Mouse (Mus musculus) myocyte (in vitro differentiated cells): ENCODE results near the gene Ly86. TPM values are rescaled to one million over a fixed set of nuclear protein-coding genes. Genes with fewer than 3 reads are reported as not detected.

Experiments
- H3K27me3 ChIP-seq: one replicate; pipeline ENCODE4 v1.6.1; 2011; ENCODE audit not compliant: control insufficient read depth, insufficient read depth, insufficient read length
- H3K36me3 ChIP-seq: one replicate; pipeline ENCODE4 v1.6.1; 2011; ENCODE audit not compliant: control insufficient read depth, insufficient read depth
- H3K4me2 ChIP-seq: one replicate; pipeline ENCODE4 v1.6.1; 2011; ENCODE audit warnings: low read depth, control low read depth
- H3K4me3 ChIP-seq: one replicate; pipeline ENCODE4 v1.5.1; 2011; ENCODE audit warnings: mild to moderate bottlenecking, control low read depth, moderate library complexity
- H3K79me2 ChIP-seq: one replicate; pipeline ENCODE4 v1.6.1; 2011; ENCODE audit not compliant: control insufficient read depth, insufficient read depth
- H3ac ChIP-seq: one replicate; pipeline ENCODE4 v1.6.1; 2011; ENCODE audit not compliant: control insufficient read depth, insufficient read length
- CEBPB ChIP-seq: IDR thresholded peaks from 2 replicates; pipeline ENCODE4 v1.6.1; 2011; ENCODE audit warnings: mild to moderate bottlenecking, moderate library complexity; ENCODE audit not compliant: poor library complexity, insufficient read depth, severe bottlenecking
- E2F4 ChIP-seq: IDR thresholded peaks from one replicate; pipeline ENCODE4 v1.6.1; 2011; ENCODE audit warnings: mild to moderate bottlenecking, control low read depth, moderate library complexity; ENCODE audit not compliant: insufficient read depth
- MAX ChIP-seq: IDR thresholded peaks from one replicate; pipeline ENCODE4 v1.6.1; 2011; ENCODE audit warnings: low read depth, mild to moderate bottlenecking, control low read depth
- MYOD1 ChIP-seq, 3 experiments: IDR thresholded peaks; one replicate each; pipeline ENCODE4 v1.6.1; 2011; ENCODE audit warnings: control low read depth in 2 of 3, low read depth in 2 of 3, mild to moderate bottlenecking in 2 of 3, moderate library complexity in 1 of 3; ENCODE audit not compliant: insufficient read length in 2 of 3, control insufficient read depth in 1 of 3
- MYOG ChIP-seq, 3 experiments: IDR thresholded peaks; one replicate each; pipeline ENCODE4 v1.6.1; 2011; ENCODE audit warnings: control low read depth in 2 of 3, low read depth in 2 of 3, mild to moderate bottlenecking in 2 of 3; ENCODE audit not compliant: insufficient read length in 2 of 3, control insufficient read depth in 1 of 3, insufficient read depth in 1 of 3
- POLR2A ChIP-seq: IDR thresholded peaks from one replicate; pipeline ENCODE4 v1.6.1; 2011; ENCODE audit warnings: low read depth, mild to moderate bottlenecking, control low read depth, moderate library complexity; ENCODE audit not compliant: insufficient read length
- POLR2AphosphoS2 ChIP-seq: IDR thresholded peaks from one replicate; pipeline ENCODE4 v1.6.1; 2011; ENCODE audit warnings: low read depth, control low read depth; ENCODE audit not compliant: insufficient read length
- REST ChIP-seq: IDR thresholded peaks from one replicate; pipeline ENCODE4 v1.6.1; 2011; ENCODE audit warnings: mild to moderate bottlenecking, control low read depth, moderate library complexity; ENCODE audit not compliant: insufficient read depth, insufficient read length
- SRF ChIP-seq: IDR thresholded peaks from one replicate; pipeline ENCODE4 v1.6.1; 2011; ENCODE audit warnings: low read depth; ENCODE audit not compliant: control insufficient read depth, insufficient read length
- TCF12 ChIP-seq: IDR thresholded peaks from one replicate; pipeline ENCODE4 v1.6.1; 2011; ENCODE audit warnings: mild to moderate bottlenecking, control low read depth; ENCODE audit not compliant: poor library complexity, insufficient read depth, severe bottlenecking
- TCF3 ChIP-seq: IDR thresholded peaks from one replicate; pipeline ENCODE4 v1.6.1; 2011; ENCODE audit warnings: low read depth, control low read depth; ENCODE audit not compliant: insufficient read length
- USF1 ChIP-seq: IDR thresholded peaks from one replicate; pipeline ENCODE4 v1.6.1; 2011; ENCODE audit warnings: low read depth, mild to moderate bottlenecking, control low read depth, moderate library complexity
- polyA plus RNA-seq: library from polyadenylated mRNA; unstranded; fragments of >200 nt; fragmentation: generic; extraction: Trizol; gene quantifications from one replicate; pipeline ENCODE4 v1.2.1, GENCODE M21; 2012; ENCODE audit warnings: missing spikeins

Ly86 gene
- polyA plus RNA-seq, 1 experiment: not detected

- Histone ChIP-seq H3K27me3 (no peaks in the 10 kb centered on the region), H3ac (no peak overlapping the region), H3K4me2 (peak overlapping the region; percentile 46), H3K36me3 (no peaks in the 10 kb centered on the region), H3K4me3 (no peak overlapping the region), H3K79me2 (no peaks in the 10 kb centered on the region)
- TF ChIP-seq USF1 (no peak), MYOG (IDR thresholded peaks at IDR 0.05; ENCODE audit: control insufficient read depth in 1 of 3, insufficient read depth in 1 of 3, insufficient read length in 2 of 3, low read depth in 2 of 3) (peak; percentile 76 to 94 (median 85)), MYOD1 (IDR thresholded peaks at IDR 0.05; ENCODE audit: control insufficient read depth in 1 of 3, insufficient read length in 2 of 3, low read depth in 2 of 3) (peak; percentile 41 to 89 (median 80)), TCF3 (peak; percentile 65), MAX (no peak), TCF12 (peak; percentile 87), POLR2AphosphoS2 (no peak), CEBPB (no peak), POLR2A (no peak)
Observed at GRCm38 (mm10) chr13:37459022-37459421, 114.0 kb downstream of the Ly86 start.

- H3K27me3 ChIP-seq: no peaks in the 10 kb centered on the region
- no peaks in the 10 kb centered on the region for H3K36me3 ChIP-seq
- TF ChIP-seq POLR2A (no peak), E2F4 (no peak), CEBPB (no peak), MYOD1 (IDR thresholded peaks at IDR 0.05; ENCODE audit: control insufficient read depth in 1 of 3, insufficient read length in 2 of 3, low read depth in 2 of 3) (no peak), POLR2AphosphoS2 (no peak), MYOG (IDR thresholded peaks at IDR 0.05; ENCODE audit: control insufficient read depth in 1 of 3, insufficient read depth in 1 of 3, insufficient read length in 2 of 3, low read depth in 2 of 3) (no peak), MAX (no peak), REST (no peak), USF1 (no peak), TCF12 (no peak), TCF3 (no peak), SRF (no peak)
- no peak overlapping the region for H3K4me2 ChIP-seq
- no peak overlapping the region for H3ac ChIP-seq
- no peak overlapping the region for H3K4me3 ChIP-seq
- no peaks in the 10 kb centered on the region for H3K79me2 ChIP-seq
Observed at GRCm38 (mm10) chr13:37459957-37460930, 115.2 kb downstream of the Ly86 start.

GRCm38 (mm10) chr13:37462049-37462702 is 117.2 kb downstream of the Ly86 start:
- no peaks in the 10 kb centered on the region for H3K79me2 ChIP-seq
- H3K4me3 ChIP-seq: no peak overlapping the region
- H3ac ChIP-seq: no peak overlapping the region
- no peaks in the 10 kb centered on the region for H3K27me3 ChIP-seq
- H3K4me2 ChIP-seq: no peak overlapping the region
- no peaks in the 10 kb centered on the region for H3K36me3 ChIP-seq
- no peak for TF ChIP-seq E2F4
- TF ChIP-seq MAX: no peak
- no peak for TF ChIP-seq REST
- TF ChIP-seq MYOD1 (IDR thresholded peaks at IDR 0.05; ENCODE audit: control insufficient read depth in 1 of 3, insufficient read length in 2 of 3, low read depth in 2 of 3): no peak
- TF ChIP-seq CEBPB: no peak
- TF ChIP-seq MYOG (IDR thresholded peaks at IDR 0.05; ENCODE audit: control insufficient read depth in 1 of 3, insufficient read depth in 1 of 3, insufficient read length in 2 of 3, low read depth in 2 of 3): no peak

- Histone ChIP-seq H3K27me3 (no peaks in the 10 kb centered on the region), H3ac (no peak overlapping the region), H3K79me2 (no peaks in the 10 kb centered on the region), H3K4me3 (no peak overlapping the region), H3K36me3 (no peaks in the 10 kb centered on the region), H3K4me2 (no peak overlapping the region)
- no peak for TF ChIP-seq MYOD1 (IDR thresholded peaks at IDR 0.05; ENCODE audit: control insufficient read depth in 1 of 3, insufficient read length in 2 of 3, low read depth in 2 of 3)
- TF ChIP-seq E2F4: no peak
- no peak for TF ChIP-seq REST
- no peak for TF ChIP-seq POLR2A
- peak; percentile 17 for TF ChIP-seq USF1
Observed at GRCm38 (mm10) chr13:37465710-37466109, 120.7 kb downstream of the Ly86 start.

GRCm38 (mm10) chr13:37467795-37468194 is 122.8 kb downstream of the Ly86 start:
- no peaks in the 10 kb centered on the region for H3K36me3 ChIP-seq
- H3K4me2 ChIP-seq: peak overlapping the region; percentile 10
- no peaks in the 10 kb centered on the region for H3K27me3 ChIP-seq
- no peak overlapping the region for H3K4me3 ChIP-seq
- TF ChIP-seq CEBPB: no peak
- no peak for TF ChIP-seq MYOD1 (IDR thresholded peaks at IDR 0.05; ENCODE audit: control insufficient read depth in 1 of 3, insufficient read length in 2 of 3, low read depth in 2 of 3)
- no peak for TF ChIP-seq TCF12
- no peak for TF ChIP-seq MAX
- no peak for TF ChIP-seq E2F4
- no peak for TF ChIP-seq POLR2A
- TF ChIP-seq REST: no peak
- TF ChIP-seq SRF: no peak
- TF ChIP-seq USF1: no peak
- no peak for TF ChIP-seq TCF3
- TF ChIP-seq MYOG (IDR thresholded peaks at IDR 0.05; ENCODE audit: control insufficient read depth in 1 of 3, insufficient read depth in 1 of 3, insufficient read length in 2 of 3, low read depth in 2 of 3): no peak
- no peak for TF ChIP-seq POLR2AphosphoS2
- no peak overlapping the region for H3ac ChIP-seq
- H3K79me2 ChIP-seq: no peaks in the 10 kb centered on the region
